Mouse (Mus musculus) frontal cortex, adult (tissue): ENCODE data around the gene Gfi1b.

Experiments
- ATAC-seq: cut with Nextera tagmentation; 2 replicates; pipeline ENCODE4 v1.9.2; 2017; ENCODE audit warnings: mild to moderate bottlenecking, moderate library complexity, mixed read lengths; ENCODE audit not compliant: low TSS enrichment

Gfi1b gene

GRCm38 (mm10) chr2:28622521-28623124 is 841 bp upstream of the Gfi1b start:
- no peak for ATAC-seq

GRCm38 (mm10) chr2:28621111-28621510 is 671 bp downstream of the Gfi1b start:
- no peak for ATAC-seq

- no peak for ATAC-seq
These were observed 1.3 kb downstream of the Gfi1b start for GRCm38 (mm10) chr2:28620522-28620921.

GRCm38 (mm10) chr2:28619369-28619768 is 2.4 kb downstream of the Gfi1b start:
- no peak for ATAC-seq

- ATAC-seq: no peak
These were observed 2.9 kb downstream of the Gfi1b start for GRCm38 (mm10) chr2:28618777-28619336.

GRCm38 (mm10) chr2:28617498-28618486 is 4.0 kb downstream of the Gfi1b start:
- ATAC-seq: no peak

- ATAC-seq: no peak
These were observed 4.9 kb downstream of the Gfi1b start for GRCm38 (mm10) chr2:28616874-28617273.

GRCm38 (mm10) chr2:28616358-28616757 is 5.4 kb downstream of the Gfi1b start:
- ATAC-seq: no peak

GRCm38 (mm10) chr2:28613599-28613998 is 8.2 kb downstream of the Gfi1b start:
- no peak for ATAC-seq

- no peak for ATAC-seq
These were observed 9.2 kb downstream of the Gfi1b start for GRCm38 (mm10) chr2:28612436-28613063.

GRCm38 (mm10) chr2:28611407-28611787 is 10.4 kb downstream of the Gfi1b start:
- ATAC-seq: no peak

- ATAC-seq: no peak
These were observed 10.9 kb downstream of the Gfi1b start for GRCm38 (mm10) chr2:28610716-28611406.

- no peak for ATAC-seq
These were observed 11.9 kb downstream of the Gfi1b start for GRCm38 (mm10) chr2:28609851-28610250.

- ATAC-seq: no peak
These were observed 14.2 kb downstream of the Gfi1b start for GRCm38 (mm10) chr2:28607341-28608165.

- no peak for ATAC-seq
These were observed 15.0 kb downstream of the Gfi1b start for GRCm38 (mm10) chr2:28606601-28607340.

GRCm38 (mm10) chr2:28605789-28606541 is 15.8 kb downstream of the Gfi1b start:
- ATAC-seq: no peak

GRCm38 (mm10) chr2:28603542-28603941 is 18.2 kb downstream of the Gfi1b start:
- ATAC-seq: no peak

- no peak for ATAC-seq
These were observed 19.8 kb downstream of the Gfi1b start for GRCm38 (mm10) chr2:28601720-28602590.
